Mouse (Mus musculus): ENCODE measurements around the gene Csf3r. TPM values are rescaled to one million over a fixed set of nuclear protein-coding genes. Genes with fewer than 3 reads are reported as not detected.

Csf3r gene
- 0.21 and 0.27 TPM in 2 replicates for polyA plus RNA-seq (2015; fragmentation: Nextera tagmentation; extraction: Ambion mirVana)

GRCm38 (mm10) chr4:126024303-126024900 lies at the start of gene Csf3r:
TSS of gene Csf3r (plus strand) at chr4:126024550.

GRCm38 (mm10) chr4:126046851-126047585 lies 22.7 kb downstream of the Csf3r start, which contains the start of gene Mrps15:
TSS of gene Mrps15 (plus strand) at chr4:126046925.

GRCm38 (mm10) chr4:126058134-126058996 lies 34.0 kb downstream of the Csf3r start, which contains the start of gene Oscp1:
TSS of gene Oscp1 (plus strand) at chr4:126058565.

Other genes with a start within 250 kb of the Csf3r start
- 106 and 118 TPM in 2 replicates for gene Mrps15, start 22.4 kb downstream of the Csf3r start, polyA plus RNA-seq (2015; fragmentation: Nextera tagmentation; extraction: Ambion mirVana)
- gene Oscp1, start 34.0 kb downstream of the Csf3r start, polyA plus RNA-seq (2015; fragmentation: Nextera tagmentation; extraction: Ambion mirVana) = 3.8 and 4.6 TPM in 2 replicates
- 30.3 and 30.9 TPM in 2 replicates for gene Lsm10, start 72.1 kb downstream of the Csf3r start, polyA plus RNA-seq (2015; fragmentation: Nextera tagmentation; extraction: Ambion mirVana)
- 20.6 and 22.3 TPM in 2 replicates for gene Stk40, start 79.4 kb downstream of the Csf3r start, polyA plus RNA-seq (2015; fragmentation: Nextera tagmentation; extraction: Ambion mirVana)
- gene Eva1b, start 123.2 kb downstream of the Csf3r start, polyA plus RNA-seq (2015; fragmentation: Nextera tagmentation; extraction: Ambion mirVana) = 38.3 and 39.8 TPM in 2 replicates
- gene Sh3d21, start 138.9 kb downstream of the Csf3r start, polyA plus RNA-seq (2015; fragmentation: Nextera tagmentation; extraction: Ambion mirVana) = 2.9 and 3.3 TPM in 2 replicates
- 94.4 and 105 TPM in 2 replicates for gene Thrap3, start 178.2 kb downstream of the Csf3r start, polyA plus RNA-seq (2015; fragmentation: Nextera tagmentation; extraction: Ambion mirVana)
- gene Map7d1, start 231.8 kb downstream of the Csf3r start, polyA plus RNA-seq (2015; fragmentation: Nextera tagmentation; extraction: Ambion mirVana) = 69.5 and 91.6 TPM in 2 replicates
- gene Trappc3, start 237.8 kb downstream of the Csf3r start, polyA plus RNA-seq (2015; fragmentation: Nextera tagmentation; extraction: Ambion mirVana) = 44.8 and 57.7 TPM in 2 replicates